9 mouse cellular contexts compared by ENCODE assay signal in genomic region chr2:65021691-65022362, GRCm38 (mm10). TPM values are rescaled to one million over a fixed set of nuclear protein-coding genes. Genes with fewer than 3 reads are reported as not detected.
DNase-seq lines count a peak whose midpoint lies in the region; ATAC-seq and TF ChIP-seq lines count a peak whose summit lies in the region.
"Had no signal": no experiment of that assay in that cellular context is flagged by ENCODE, and none has a peak within 500 bp of the region (broad histone marks: within the 10 kb centered on the region; RNA-seq: fewer than 3 reads in every experiment).

No protein-coding gene starts in this region.

- no peak for TF ChIP-seq POLR2A in spleen, adult 2 months (IDR thresholded peaks at IDR 0.05; ENCODE audit: low read depth, low read length)

- no peaks in the 10 kb centered on the region for H3K36me3 ChIP-seq in erythroblast, embryonic 14.5 days (ENCODE audit: control insufficient read depth)
- H3K36me3 ChIP-seq in spleen, adult 2 months (ENCODE audit: control insufficient read depth, insufficient read depth, low read length), result no peaks in the 10 kb centered on the region
- no peaks in the 10 kb centered on the region for H3K36me3 ChIP-seq in intestine, embryonic 16.5 days (ENCODE audit: control insufficient read depth, insufficient read depth, low read length)
- H3K36me3 ChIP-seq in midbrain, embryonic 15.5 days (replicated peaks), result no peaks in the 10 kb centered on the region

- H3K27me3 ChIP-seq in erythroblast, embryonic 14.5 days (ENCODE audit: control insufficient read depth), result peaks cover 19% of the 10 kb centered on the region
- peaks cover 8% of the 10 kb centered on the region; the same call in 1 of the 2 replicates for H3K27me3 ChIP-seq in spleen, adult 2 months (ENCODE audit: control insufficient read depth, insufficient read depth, low read length)
- H3K27me3 ChIP-seq in intestine, embryonic 16.5 days (replicated peaks; ENCODE audit: control insufficient read depth, insufficient read depth, low read length), result no peaks in the 10 kb centered on the region
- no peaks in the 10 kb centered on the region for H3K27me3 ChIP-seq in midbrain, embryonic 15.5 days (replicated peaks)

- H3K27ac ChIP-seq in spleen, adult 2 months (ENCODE audit: insufficient read depth, low read length), result no peak overlapping the region
- H3K27ac ChIP-seq in intestine, embryonic 16.5 days (ENCODE audit: low read length), result no peak overlapping the region
- H3K27ac ChIP-seq in midbrain, embryonic 15.5 days, result peak overlapping the region; percentile 58; the same call in 1 of the 2 replicates

- no peak for DNase-seq in spleen, adult 2 months (ENCODE audit: low read depth in 1 of 2, low spot score in 2 of 2)
- no peak for DNase-seq in spleen, postnatal 14 days (ENCODE audit: low spot score in 2 of 2)
- DNase-seq in cerebellum, postnatal 36 days, result no peak

- peak overlapping the region; percentile 91 for H3K4me2 ChIP-seq in intestine, embryonic 16.5 days (ENCODE audit: low read depth, low read length)
- peak overlapping the region; percentile 96 for H3K4me2 ChIP-seq in midbrain, embryonic 15.5 days

- H3K4me1 ChIP-seq in erythroblast, embryonic 14.5 days (ENCODE audit: control insufficient read depth), result peaks cover 3% of the 10 kb centered on the region
- peaks cover 8% of the 10 kb centered on the region for H3K4me1 ChIP-seq in spleen, adult 2 months (ENCODE audit: control insufficient read depth, insufficient read depth, insufficient read length)
- no peaks in the 10 kb centered on the region for H3K4me1 ChIP-seq in intestine, embryonic 16.5 days (ENCODE audit: control insufficient read depth, insufficient read depth, low read length)
- peaks cover 17% of the 10 kb centered on the region; the same call in 1 of the 2 replicates for H3K4me1 ChIP-seq in midbrain, embryonic 15.5 days

- no peak for ATAC-seq in erythroblast, adult 5-6 weeks (replicated peaks; ENCODE audit: low FRiP score, poor library complexity, severe bottlenecking)
- ATAC-seq in intestine, embryonic 16.5 days, result no peak; the same call in 1 of the 2 replicates
- ATAC-seq in midbrain, embryonic 15.5 days (replicated peaks), result peak; percentile 53
- no peak for ATAC-seq in megakaryocyte progenitor cell, adult 5-6 weeks (replicated peaks; ENCODE audit: poor library complexity)

- 38% methylated on average over 15 of the region's 15 CpGs for WGBS in spleen, adult 2 months
- WGBS in intestine, embryonic 16.5 days, result 10% methylated on average over 15 of the region's 15 CpGs
- 9% methylated on average over 15 of the region's 15 CpGs for WGBS in midbrain, embryonic 15.5 days

- TF ChIP-seq CTCF in spleen, adult 2 months (IDR thresholded peaks at IDR 0.05; ENCODE audit: extremely low read depth, insufficient read depth, insufficient read length, insufficient replicate concordance), result no peak

- no peaks in the 10 kb centered on the region for H3K9me3 ChIP-seq in erythroblast, embryonic 14.5 days (ENCODE audit: control insufficient read depth, low read length)
- no peaks in the 10 kb centered on the region for H3K9me3 ChIP-seq in intestine, embryonic 16.5 days (ENCODE audit: control insufficient read depth, low read length)
- no peaks in the 10 kb centered on the region for H3K9me3 ChIP-seq in midbrain, embryonic 15.5 days

- H3K9ac ChIP-seq in intestine, embryonic 16.5 days (ENCODE audit: low read depth, low read length), result peak overlapping the region; percentile 74
- H3K9ac ChIP-seq in midbrain, embryonic 15.5 days, result peak overlapping the region; percentile 81

- peak overlapping the region; percentile 61 for H3K4me3 ChIP-seq in erythroblast, embryonic 14.5 days (replicated peaks)
- H3K4me3 ChIP-seq in spleen, adult 2 months (ENCODE audit: extremely low read depth, insufficient read depth, insufficient read length), result peak overlapping the region; percentile 56; the same call in 1 of the 2 replicates
- H3K4me3 ChIP-seq in intestine, embryonic 16.5 days (ENCODE audit: low read length), result peak overlapping the region; percentile 66
- peak overlapping the region; percentile 79 for H3K4me3 ChIP-seq in midbrain, embryonic 15.5 days

RNA-seq across cellular contexts. Expression of gene Grb14, which starts 3.0 kb away (rescaled TPM):
- polyA plus RNA-seq in erythroblast, embryonic 14.5 days (2012), result 0.02 and 0.03 TPM in 2 replicates
- total RNA-seq in erythroblast, adult 5-6 weeks (2015; ENCODE audit: low replicate concordance), result not detected in 2 replicates
- total RNA-seq in erythroblast, adult 5-6 weeks (2017; ENCODE audit: low replicate concordance), result 0.70 and 1.2 TPM in 2 replicates
- polyA plus RNA-seq in spleen, adult 2 months (2012; rRNA removed), result 0.44 and 0.56 TPM in 2 replicates
- 12.6 and 14.7 TPM in 2 replicates for polyA plus RNA-seq in intestine, embryonic 16.5 days (2015; fragmentation: Nextera tagmentation; extraction: Ambion mirVana)
- polyA plus RNA-seq in midbrain, embryonic 15.5 days (2015; fragmentation: Nextera tagmentation; extraction: Ambion mirVana), result 30.0 and 31.1 TPM in 2 replicates
- total RNA-seq in megakaryocyte progenitor cell, adult 5-6 weeks (2015), result 4.8 and 6.0 TPM in 2 replicates
- total RNA-seq in megakaryocyte progenitor cell, adult 5-6 weeks (2017), result 1.4 and 4.1 TPM in 2 replicates
- total RNA-seq: hematopoietic stem cell, adult 5-6 weeks had no signal
